ENCODE assay signal across 13 mouse cellular contexts in genomic region chr3:29047273-29047932, GRCm38 (mm10). TPM values are rescaled to one million over a fixed set of nuclear protein-coding genes. Genes with fewer than 3 reads are reported as not detected.
A peak's percentile ranks its signal among the peaks of the same experiment; 100 is the strongest.
DNase-seq lines count a peak whose midpoint lies in the region; ATAC-seq and TF ChIP-seq lines count a peak whose summit lies in the region.
"Had no signal": no experiment of that assay in that cellular context is flagged by ENCODE, and none has a peak within 500 bp of the region (broad histone marks: within the 10 kb centered on the region; RNA-seq: fewer than 3 reads in every experiment).

No protein-coding gene starts in this region.

- H3K4me1 ChIP-seq in hindbrain, embryonic 15.5 days (replicated peaks) = peaks cover 8% of the 10 kb centered on the region
- peaks cover 12% of the 10 kb centered on the region for H3K4me1 ChIP-seq in midbrain, embryonic 15.5 days
- no peaks in the 10 kb centered on the region for H3K4me1 ChIP-seq in liver, postnatal 0 days (ENCODE audit: insufficient read depth)
- H3K4me1 ChIP-seq: liver, embryonic 15.5 days; neural tube, embryonic 12.5 days had no signal

- no peaks in the 10 kb centered on the region for H3K9me3 ChIP-seq in hindbrain, embryonic 15.5 days
- no peaks in the 10 kb centered on the region for H3K9me3 ChIP-seq in midbrain, embryonic 15.5 days
- no peaks in the 10 kb centered on the region for H3K9me3 ChIP-seq in liver, postnatal 0 days (ENCODE audit: low read length)
- H3K9me3 ChIP-seq: liver, embryonic 15.5 days; neural tube, embryonic 12.5 days had no signal

- peak overlapping the region; percentile 35 for H3K4me2 ChIP-seq in hindbrain, embryonic 15.5 days
- peak overlapping the region; percentile 19; the same call in 1 of the 2 replicates for H3K4me2 ChIP-seq in midbrain, embryonic 15.5 days
- no peak overlapping the region for H3K4me2 ChIP-seq in liver, postnatal 0 days (ENCODE audit: low read depth, low read length)
- H3K4me2 ChIP-seq: liver, embryonic 15.5 days; neural tube, embryonic 12.5 days had no signal

- TF ChIP-seq EP300 in liver, postnatal 0 days (IDR thresholded peaks at IDR 0.05; ENCODE audit: low read depth) = no peak

- no peaks in the 10 kb centered on the region for H3K27me3 ChIP-seq in hindbrain, embryonic 15.5 days
- no peaks in the 10 kb centered on the region for H3K27me3 ChIP-seq in midbrain, embryonic 15.5 days (replicated peaks)
- H3K27me3 ChIP-seq in liver, postnatal 0 days (ENCODE audit: insufficient read depth, low read length) = no peaks in the 10 kb centered on the region
- H3K27me3 ChIP-seq: liver, embryonic 15.5 days; neural tube, embryonic 12.5 days had no signal

- ATAC-seq in hindbrain, embryonic 15.5 days (ENCODE audit: low FRiP score, low read depth) = peak; percentile 54
- ATAC-seq in midbrain, embryonic 15.5 days (replicated peaks) = 0 out of 2 replicates have a peak, but pooled peaks have one; percentile 45
- no peak for ATAC-seq in liver, postnatal 0 days
- no peak for ATAC-seq in CD4-positive, CD25-positive, alpha-beta regulatory T cell, adult 4 months

- H3K27ac ChIP-seq in hindbrain, embryonic 15.5 days (replicated peaks) = no peak overlapping the region; the same call in 1 of the 2 replicates
- no peak overlapping the region for H3K27ac ChIP-seq in midbrain, embryonic 15.5 days
- no peak overlapping the region for H3K27ac ChIP-seq in liver, postnatal 0 days (ENCODE audit: low read depth)
- H3K27ac ChIP-seq: liver, embryonic 15.5 days; neural tube, embryonic 12.5 days had no signal

- no peak overlapping the region for H3K4me3 ChIP-seq in hindbrain, embryonic 15.5 days
- no peak overlapping the region for H3K4me3 ChIP-seq in midbrain, embryonic 15.5 days
- no peak overlapping the region for H3K4me3 ChIP-seq in liver, postnatal 0 days (ENCODE audit: low read depth, low read length)
- H3K4me3 ChIP-seq: liver, embryonic 15.5 days; neural tube, embryonic 12.5 days had no signal

- 51% methylated on average over 14 of the region's 14 CpGs for WGBS in hindbrain, embryonic 15.5 days
- WGBS in midbrain, embryonic 15.5 days = 55% methylated on average over 14 of the region's 14 CpGs
- WGBS in liver, postnatal 0 days (ENCODE audit: insufficient replicate concordance) = 58% methylated on average over 14 of the region's 14 CpGs

- no peak for TF ChIP-seq POLR2A in brain, embryonic 14.5 days (IDR thresholded peaks at IDR 0.05; ENCODE audit: borderline replicate concordance, extremely low read depth, insufficient read depth, insufficient read length, poor library complexity, severe bottlenecking)

- H3K9ac ChIP-seq in hindbrain, embryonic 15.5 days = no peak overlapping the region
- H3K9ac ChIP-seq in midbrain, embryonic 15.5 days = no peak overlapping the region
- no peak overlapping the region for H3K9ac ChIP-seq in liver, postnatal 0 days (replicated peaks)
- H3K9ac ChIP-seq: liver, embryonic 15.5 days; neural tube, embryonic 12.5 days had no signal

- DNase-seq in frontal cortex, postnatal 36 days (ENCODE audit: low spot score in 2 of 2) = peak; percentile 7 to 26
- no peak for DNase-seq in frontal cortex, postnatal 14 days (ENCODE audit: low spot score in 2 of 2)
- peak; percentile 52 for DNase-seq in brain, embryonic 14.5 days (ENCODE audit: low read depth)
- DNase-seq in lung, postnatal 25 days (ENCODE audit: low spot score) = no peak
- no peak for DNase-seq in liver, postnatal 0 days
- DNase-seq: heart, adult 18-20 months; kidney, adult 9 months had no signal

- no peaks in the 10 kb centered on the region for H3K36me3 ChIP-seq in hindbrain, embryonic 15.5 days
- H3K36me3 ChIP-seq in midbrain, embryonic 15.5 days (replicated peaks) = no peaks in the 10 kb centered on the region
- H3K36me3 ChIP-seq in liver, postnatal 0 days (replicated peaks; ENCODE audit: insufficient read depth, low read length) = no peaks in the 10 kb centered on the region
- H3K36me3 ChIP-seq: liver, embryonic 15.5 days; neural tube, embryonic 12.5 days had no signal

- TF ChIP-seq CTCF in brain, embryonic 14.5 days (IDR thresholded peaks at IDR 0.05; ENCODE audit: borderline replicate concordance, extremely low read depth, insufficient read depth, insufficient read length) = no peak
- no peak for TF ChIP-seq CTCF in liver, postnatal 0 days (IDR thresholded peaks at IDR 0.05; ENCODE audit: low read depth)

RNA-seq across cellular contexts. Expression of gene Egfem1, which starts 34.4 kb away (rescaled TPM):
- 6.6 and 7.6 TPM in 2 replicates for polyA plus RNA-seq in brain, embryonic 14.5 days (2012; rRNA removed)
- 4.6 and 4.7 TPM in 2 replicates for polyA plus RNA-seq in hindbrain, embryonic 15.5 days (2015; fragmentation: Nextera tagmentation; extraction: Ambion mirVana)
- polyA plus RNA-seq in midbrain, embryonic 15.5 days (2015; fragmentation: Nextera tagmentation; extraction: Ambion mirVana) = 7.9 TPM in 2 replicates
- 0.69 and 0.76 TPM in 2 replicates for polyA plus RNA-seq in liver, postnatal 0 days (2015; fragmentation: Nextera tagmentation; extraction: Ambion mirVana)
- not detected for polyA plus RNA-seq in CD4-positive, CD25-positive, alpha-beta regulatory T cell, adult 4 months (2017; shearing (Covaris generic))
- polyA plus RNA-seq: urinary bladder, adult 2 months had no signal

Comparison
In these comparisons a context has a peak if more than half of its experiments do, and no peak if none do; other contexts are left out.
1. DNase-seq: peak in frontal cortex, postnatal 36 days (2 of 2) and brain, embryonic 14.5 days (single experiment); none in frontal cortex, postnatal 14 days (0 of 2), lung, postnatal 25 days (single experiment) and liver, postnatal 0 days (single experiment).
2. ATAC-seq: peak in hindbrain, embryonic 15.5 days (single experiment) and midbrain, embryonic 15.5 days (single experiment); none in liver, postnatal 0 days (single experiment) and CD4-positive, CD25-positive, alpha-beta regulatory T cell, adult 4 months (single experiment).